Mouse (Mus musculus) left cerebral cortex, postnatal 25 days (tissue): Measurements from ENCODE around the gene Bnc2. TPM values are rescaled to one million over a fixed set of nuclear protein-coding genes. Genes with fewer than 3 reads are reported as not detected.

Source experiments
- DNase-seq, 2 experiments: peaks; one replicate each; pipeline ENCODE4 v3.0.0; 2022; ENCODE audit warnings: low spot score in 2 of 2, mixed read lengths in 1 of 2
- intact Hi-C: fragments of 180-260 bp; cut with DNase I; formaldehyde crosslinking; loops from one replicate; pipeline ENCODE4 v1.15.1; 2025
- total RNA-seq, 2 experiments: library from RNA; stranded (reverse); gene quantifications; 2 replicates each; pipeline ENCODE4 v1.2.3; 2021

Gene Bnc2
- total RNA-seq, 2 experiments from 2014 or later = 1.6 to 2.3 TPM

DNA sequence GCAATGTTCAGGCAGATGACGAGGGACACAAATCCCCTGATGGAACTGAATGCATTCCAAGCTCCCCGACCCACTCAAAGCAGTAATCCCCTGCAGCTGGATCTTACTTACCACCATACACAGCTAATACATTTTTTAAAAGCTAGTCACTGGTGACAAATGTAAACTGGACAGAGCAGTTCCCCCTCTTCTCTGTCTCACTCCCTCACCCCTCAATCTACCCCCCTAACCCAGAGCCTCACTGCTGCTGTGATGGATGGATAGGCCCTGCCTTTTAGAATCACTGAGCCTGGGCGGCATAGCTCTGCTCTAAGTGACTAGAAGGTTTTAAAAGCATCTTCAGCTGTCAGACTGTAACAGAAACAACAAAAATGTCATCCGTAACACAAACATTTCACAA is 40.3 kb downstream of the Bnc2 start:
- intact Hi-C loops = no loop called here
- no peak for DNase-seq

DNA sequence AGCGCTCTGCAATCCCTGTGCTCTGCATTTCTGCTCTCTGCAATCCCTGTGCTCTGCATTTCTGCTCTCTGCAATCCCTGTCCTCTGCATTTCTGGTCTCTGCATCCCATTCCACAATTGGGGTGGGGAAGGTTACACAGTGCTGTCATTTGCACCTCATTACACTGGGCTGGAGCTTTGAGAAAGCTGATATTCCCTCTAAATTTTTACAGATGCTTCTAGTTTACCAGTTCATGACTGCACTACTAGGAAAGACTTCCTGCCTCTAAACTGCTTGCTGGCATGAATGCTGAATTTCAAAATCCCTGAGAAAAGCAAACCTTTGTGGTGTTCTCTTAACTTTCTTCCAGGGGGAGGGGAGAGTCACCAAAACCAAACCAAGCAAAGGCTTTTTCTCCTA is 41.1 kb downstream of the Bnc2 start:
- intact Hi-C loops = no loop called here
- DNase-seq = no peak

GRCm38 (mm10) chr4:84632832-84633789 is 42.0 kb downstream of the Bnc2 start:
- DNase-seq = no peak
- intact Hi-C loops = no loop called here

DNA sequence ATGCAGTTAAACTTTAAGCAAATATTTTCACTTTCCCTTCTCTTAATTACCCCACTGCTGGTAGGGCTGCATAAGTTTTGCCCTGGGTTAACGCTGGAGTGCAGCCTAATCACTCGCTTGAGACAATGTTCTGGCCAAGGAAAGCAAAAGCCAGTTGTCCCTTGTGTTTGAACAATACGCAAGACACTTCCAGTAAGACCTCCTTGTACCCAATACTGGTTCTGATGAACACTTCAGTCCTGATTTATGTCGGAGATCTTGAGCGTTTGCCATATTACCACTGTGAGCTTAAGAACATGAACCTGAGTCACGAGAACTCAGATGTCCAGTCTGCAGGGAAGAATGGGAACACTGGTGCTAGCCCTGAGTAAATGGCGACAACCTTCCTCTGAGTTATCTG is 47.5 kb downstream of the Bnc2 start:
- no peak for DNase-seq
- intact Hi-C loops = no loop called here

DNA sequence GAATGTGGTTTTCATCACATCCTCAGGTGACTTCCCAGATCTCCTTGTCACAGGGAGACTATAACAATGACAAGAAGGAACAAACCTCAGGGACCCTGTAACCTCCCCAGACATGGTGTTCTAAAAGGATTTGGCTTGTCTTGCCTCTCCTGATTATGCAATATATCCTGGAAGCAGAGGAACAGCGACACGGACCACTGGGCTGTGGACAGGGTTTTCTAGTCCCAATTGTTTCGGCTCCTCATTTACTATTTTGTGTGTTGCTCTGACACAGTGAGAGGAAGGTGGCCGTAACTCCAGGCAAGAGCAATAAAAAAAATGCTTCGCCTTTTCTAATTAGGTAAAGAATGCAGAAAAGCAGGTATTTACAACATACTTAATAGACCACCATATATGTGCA is 51.8 kb downstream of the Bnc2 start:
- no peak for DNase-seq
- intact Hi-C loops = no loop called here

DNA sequence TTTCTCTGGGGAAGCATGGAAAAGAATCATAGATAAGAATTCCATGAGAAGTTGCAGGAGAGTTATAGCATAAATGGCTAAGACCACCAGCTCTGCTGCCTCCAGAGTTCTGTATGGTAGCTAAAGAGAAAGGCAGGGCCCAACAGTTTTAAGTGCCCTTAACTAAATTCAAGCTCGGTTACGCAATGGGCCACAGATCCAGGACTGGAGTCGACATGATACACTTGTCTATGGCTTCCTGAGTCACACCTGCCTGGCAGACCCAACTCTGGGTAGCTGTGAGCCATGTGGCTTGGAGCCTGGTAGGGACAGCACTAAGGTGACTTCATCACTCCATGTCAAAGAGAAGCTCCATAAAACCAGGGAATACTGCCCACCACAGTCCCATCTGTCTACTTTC is 53.3 kb downstream of the Bnc2 start:
- intact Hi-C loops = no loop called here

GRCm38 (mm10) chr4:84609861-84610260 is 65.2 kb downstream of the Bnc2 start:
- intact Hi-C loops = no loop called here
- DNase-seq = no peak

More for the DNA sequence above, 53.3 kb downstream of the Bnc2 start:
- no peak for DNase-seq

DNA sequence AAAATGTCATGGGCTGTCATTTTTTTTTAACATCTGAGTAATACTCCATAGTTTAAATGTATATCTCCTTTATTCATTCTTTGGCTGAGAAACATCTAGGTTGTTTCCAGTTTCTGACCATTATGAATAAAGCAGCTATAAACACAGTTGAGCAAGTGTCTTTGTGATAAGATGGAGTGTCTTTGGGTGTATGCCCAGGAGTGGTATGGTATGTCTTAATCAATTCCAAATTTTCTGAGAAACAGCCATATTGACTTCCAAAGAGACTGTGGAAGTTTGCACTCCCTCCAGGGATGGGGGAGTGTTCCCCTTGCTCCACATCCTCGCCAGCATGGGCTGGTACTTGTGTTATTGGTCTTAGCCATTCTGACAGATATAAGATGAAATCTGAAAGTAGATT is 70.6 kb downstream of the Bnc2 start:
- intact Hi-C loops = no loop called here
- no peak for DNase-seq

DNA sequence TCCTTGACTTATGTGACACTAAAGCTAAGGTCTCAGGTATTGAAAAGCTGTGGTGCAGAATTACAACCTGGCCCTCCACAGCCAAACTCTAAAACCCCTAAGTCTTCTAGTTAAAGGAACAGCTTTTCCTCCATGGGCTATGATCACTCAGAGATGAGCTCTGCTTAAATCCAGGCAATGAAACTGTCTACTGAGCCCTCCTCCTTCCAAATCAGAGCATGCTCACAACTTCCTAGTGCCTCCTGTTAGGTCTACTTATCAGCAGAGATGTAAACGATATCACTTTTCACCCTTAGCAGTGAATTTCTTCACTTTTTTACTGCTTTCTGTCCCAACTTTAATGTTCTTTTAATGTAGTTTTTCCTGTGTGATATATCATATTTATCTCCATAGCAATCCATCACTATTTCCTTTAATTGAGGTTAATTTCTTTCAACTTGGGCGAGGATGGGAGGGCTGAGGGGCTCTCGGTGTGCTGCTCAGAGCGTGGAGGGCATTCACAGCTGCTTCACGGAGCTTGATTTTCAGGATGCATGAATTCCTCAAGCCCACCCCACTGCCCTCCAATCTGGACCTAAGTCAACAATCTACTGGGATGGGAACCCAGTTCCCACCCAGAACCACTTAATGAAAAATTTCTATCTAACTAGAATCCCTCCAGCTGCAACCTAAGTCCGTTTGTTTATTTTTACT is 94.7 kb downstream of the Bnc2 start:
- intact Hi-C loops = no loop called here
- no peak for DNase-seq

- intact Hi-C loops = no loop called here
- no peak for DNase-seq
Measured at GRCm38 (mm10) chr4:84578296-84578695, 96.8 kb downstream of the Bnc2 start.

DNA sequence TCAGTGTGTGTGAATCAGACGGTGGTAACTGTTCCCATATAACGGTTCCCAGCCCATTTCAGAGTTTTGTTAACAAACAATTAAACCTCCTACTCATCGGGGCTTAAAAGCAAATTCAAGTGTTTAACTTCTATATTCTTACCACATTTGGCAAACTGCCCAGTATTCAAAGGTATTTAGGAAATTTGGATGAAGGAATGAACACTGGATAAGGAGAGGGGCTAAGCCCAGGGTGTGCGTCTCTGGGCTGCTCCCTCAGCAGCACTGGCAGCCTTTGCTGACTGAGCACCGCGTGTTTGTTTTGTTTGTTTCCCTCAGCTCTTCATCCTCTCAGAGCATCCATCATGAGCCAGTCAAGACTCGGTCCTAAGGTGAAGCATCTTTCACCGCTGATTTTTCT is 109.0 kb downstream of the Bnc2 start:
- no peak for DNase-seq
- intact Hi-C loops = no loop called here

- intact Hi-C loops = no loop called here
- DNase-seq = peak; percentile 25 to 32
Measured at GRCm38 (mm10) chr4:84545204-84545871, 129.7 kb downstream of the Bnc2 start.

GRCm38 (mm10) chr4:84544646-84545045 is 130.4 kb downstream of the Bnc2 start:
- intact Hi-C loops = no loop called here
- DNase-seq = no peak

DNA sequence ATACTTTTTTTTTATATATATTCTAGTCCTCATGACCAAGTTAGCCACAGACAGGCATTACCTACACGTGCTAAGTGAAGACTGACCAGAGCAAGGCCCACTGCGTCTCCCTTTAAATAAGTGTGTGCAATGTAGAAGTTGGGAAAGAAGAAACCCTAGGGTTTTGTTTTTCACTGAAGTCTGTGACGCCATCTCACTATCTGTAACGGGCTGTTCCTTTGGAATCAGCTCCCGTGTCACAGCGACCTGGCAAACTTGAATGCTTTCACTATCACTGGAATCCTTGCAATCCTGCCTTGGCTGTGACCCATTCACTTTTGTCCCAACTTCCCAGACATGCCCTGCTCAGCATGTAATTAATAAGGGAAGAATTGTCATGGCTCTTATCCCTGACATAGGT is 134.5 kb downstream of the Bnc2 start:
- intact Hi-C loops = no loop called here
- no peak for DNase-seq

DNA sequence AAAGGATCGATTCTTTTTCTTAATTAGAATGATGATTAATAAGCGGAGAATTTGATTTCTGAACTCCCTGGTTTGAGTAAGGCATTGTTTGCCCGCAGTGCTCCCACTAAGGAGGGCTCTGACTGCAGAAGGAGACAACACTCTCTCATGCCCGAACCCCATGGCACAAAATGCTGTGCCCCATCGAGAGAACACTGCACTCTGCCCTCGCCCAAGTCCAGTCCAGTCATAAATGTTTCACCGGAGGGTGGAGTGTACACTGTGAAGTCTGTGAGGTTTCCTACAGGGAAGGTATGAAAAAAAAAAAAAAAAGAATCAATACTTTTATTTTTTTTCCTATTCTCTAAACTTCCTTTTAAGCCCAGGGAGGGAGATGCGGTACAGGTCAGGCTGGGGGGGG is 135.7 kb downstream of the Bnc2 start:
- DNase-seq = no peak
- intact Hi-C loops = no loop called here

GRCm38 (mm10) chr4:84528886-84529789 is 145.9 kb downstream of the Bnc2 start:
- intact Hi-C loops = no loop called here
- DNase-seq = no peak

DNA sequence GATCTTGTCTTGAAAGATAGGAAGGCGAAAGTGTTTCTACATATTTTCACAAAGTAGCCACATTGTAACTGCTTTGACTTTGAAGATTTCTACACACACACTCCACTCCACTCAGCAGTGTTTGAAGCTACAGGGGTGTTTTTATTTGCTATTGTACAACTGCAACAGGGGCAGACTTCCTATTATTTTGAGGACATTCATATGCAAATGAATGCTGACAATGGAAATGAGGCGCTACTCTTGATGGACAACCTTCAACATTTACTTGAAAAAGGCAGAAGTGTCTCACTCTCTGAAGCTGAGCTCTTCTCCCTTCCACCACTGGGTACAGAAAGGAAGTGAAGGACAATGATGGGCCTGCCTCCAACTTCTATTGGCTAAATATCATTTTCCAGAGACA is 146.7 kb downstream of the Bnc2 start:
- DNase-seq = no peak
- intact Hi-C loops = no loop called here

DNA sequence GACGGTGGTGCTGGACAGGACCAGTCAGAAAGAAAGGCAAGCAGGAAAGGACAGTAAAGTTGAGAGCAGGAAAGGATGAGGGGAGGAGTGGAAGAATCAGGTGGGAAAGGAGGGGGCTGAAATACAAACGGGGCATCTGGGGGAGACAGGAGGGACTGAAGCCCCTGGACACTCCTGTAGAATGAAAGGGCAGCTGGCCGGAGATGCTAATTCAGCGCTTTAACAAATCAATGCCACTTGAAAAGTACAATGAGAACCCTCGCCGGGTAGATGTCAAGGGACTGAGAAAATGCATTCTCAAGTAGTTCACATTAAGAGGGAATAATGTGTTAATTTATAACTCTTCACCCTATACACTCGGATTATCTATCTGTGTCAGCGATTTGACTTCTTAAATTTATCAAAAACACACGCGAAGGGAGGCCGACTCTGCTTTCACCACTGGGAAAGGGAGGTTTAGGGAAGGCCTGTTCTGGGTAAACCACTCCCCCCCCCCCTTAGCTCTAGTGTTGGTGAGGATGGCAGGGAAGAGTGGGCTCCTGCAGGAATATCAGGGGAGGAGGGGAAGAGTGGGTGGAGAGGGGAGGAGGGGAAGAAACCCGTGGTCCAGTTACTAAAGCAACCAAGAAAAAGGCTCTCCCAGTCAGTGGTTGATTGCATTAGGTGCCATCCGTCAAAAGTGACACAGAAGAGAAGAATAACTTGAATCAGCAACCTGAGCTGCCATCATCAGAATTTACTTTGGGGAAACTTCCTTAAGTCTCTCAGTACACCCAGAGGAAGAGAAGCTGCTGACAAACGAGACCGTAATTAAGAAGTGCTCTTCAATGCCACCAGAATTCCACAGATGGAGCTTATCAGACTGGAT is 147.8 kb downstream of the Bnc2 start:
- intact Hi-C loops = no loop called here
- no peak for DNase-seq
